Mouse (Mus musculus): ENCODE data around the gene Sfxn3.

Sfxn3 gene

DNA sequence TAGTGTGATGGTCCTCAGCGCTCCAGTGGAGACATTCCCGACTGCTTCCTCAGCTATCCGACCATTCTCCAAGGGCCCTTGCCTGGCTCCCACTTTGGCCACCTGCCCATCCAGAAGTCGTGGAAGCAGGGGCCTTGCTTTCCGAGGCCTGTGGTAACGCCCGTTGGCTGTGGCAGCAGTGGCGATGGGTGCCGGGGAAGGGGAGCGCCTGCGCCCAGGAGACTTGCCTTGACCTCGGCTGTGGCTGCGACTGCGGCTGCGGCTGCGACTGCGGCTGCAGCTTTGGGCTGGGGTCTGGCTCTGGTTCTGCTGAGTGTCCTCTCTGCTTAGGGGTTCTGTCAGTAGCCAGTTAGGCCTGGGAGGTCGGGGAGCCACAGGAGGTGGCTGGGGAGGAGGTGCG is 18.6 kb upstream of the Sfxn3 start:
- ChIA-PET POLR2A (interaction anchor here in 3 of 4 experiments (0.8 to 10.9 kb wide), 14 partner anchors 9 to 450 kb away, joined by 3 to 152 read pairs (median 4); partner anchors contain the start of genes Lzts2 (in 2 of the 3), Twnk (in 2 of the 3), Mrpl43 (in 1 of the 3) and Sema4g (in 1 of the 3)), CTCF (interaction anchor here (0.6 to 16.0 kb wide), 20 partner anchors 8 to 697 kb away, joined by 3 to 523 read pairs (median 6); partner anchors contain the start of genes Lzts2 (in 3 of the 4), Mrpl43 (in 2 of the 4), Sfxn3 (in 2 of the 4) and Twnk (in 2 of the 4))

DNA sequence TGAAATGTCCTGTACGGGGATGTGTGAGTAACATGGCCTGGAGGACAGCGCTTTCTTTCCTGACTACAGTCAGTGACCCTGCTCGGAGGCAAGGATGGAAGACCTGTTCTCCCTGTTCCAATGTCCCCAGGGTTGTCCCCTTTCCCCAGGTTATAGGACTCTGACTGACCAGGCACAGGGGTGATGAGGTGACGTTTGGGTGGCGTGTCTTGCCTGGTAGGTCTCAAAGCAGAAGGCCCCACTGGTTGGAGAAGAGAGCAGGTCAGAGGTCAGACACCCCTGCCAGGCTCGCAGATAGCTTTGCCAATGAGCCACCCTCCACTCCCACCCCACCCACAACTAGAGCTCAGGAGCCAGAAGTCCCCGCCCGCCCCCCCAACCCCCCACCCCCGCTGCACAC is 17.7 kb upstream of the Sfxn3 start:
- ChIA-PET CTCF (interaction anchor here (0.5 to 16.0 kb wide), 86 partner anchors 9 to 665 kb away, joined by 3 to 523 read pairs (median 8); partner anchors contain the start of genes Lzts2 (in 4 of the 4), Sfxn3 (in 4 of the 4), Kazald1 (in 3 of the 4) and Mrpl43 (in 3 of the 4)), POLR2A (interaction anchor here in 3 of 4 experiments (1.0 to 10.9 kb wide), 15 partner anchors 12 to 56 kb away, joined by 3 to 152 read pairs (median 9); partner anchors contain the start of genes Kazald1 (in 2 of the 3), Lzts2 (in 2 of the 3), Sfxn3 (in 2 of the 3) and Mrpl43 (in 1 of the 3))

DNA sequence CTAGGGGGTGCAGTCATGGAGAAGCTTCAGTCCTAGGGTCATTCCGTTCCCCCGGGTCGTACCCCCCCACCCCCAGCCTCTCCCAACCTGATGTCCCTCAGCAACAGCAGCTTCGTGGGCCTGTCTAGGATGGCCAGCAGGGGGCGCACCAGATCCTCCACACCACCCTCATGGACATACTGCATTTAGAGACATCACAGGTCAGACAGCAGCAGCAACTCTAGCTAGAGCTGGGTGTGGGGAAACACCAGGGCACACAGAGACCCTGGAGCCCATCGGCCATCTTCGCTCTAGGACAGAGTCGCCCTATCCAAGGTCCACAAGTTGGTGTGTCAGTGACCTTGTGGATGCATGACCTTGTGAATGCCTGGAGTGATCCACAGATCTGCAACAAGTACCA is 17.2 kb upstream of the Sfxn3 start:
- ChIA-PET CTCF (interaction anchor here (0.6 to 16.0 kb wide), 107 partner anchors 8 to 1375 kb away, joined by 3 to 523 read pairs (median 8); partner anchors contain the start of genes Lzts2 (in 4 of the 4), Pdzd7 (in 4 of the 4), Sfxn3 (in 4 of the 4) and Kazald1 (in 3 of the 4)), POLR2A (interaction anchor here in 3 of 4 experiments (0.6 to 10.9 kb wide), 19 partner anchors 9 to 966 kb away, joined by 3 to 152 read pairs (median 8); partner anchors contain the start of genes Kazald1 (in 2 of the 3), Lzts2 (in 2 of the 3), Sfxn3 (in 2 of the 3) and Mrpl43 (in 1 of the 3))

DNA sequence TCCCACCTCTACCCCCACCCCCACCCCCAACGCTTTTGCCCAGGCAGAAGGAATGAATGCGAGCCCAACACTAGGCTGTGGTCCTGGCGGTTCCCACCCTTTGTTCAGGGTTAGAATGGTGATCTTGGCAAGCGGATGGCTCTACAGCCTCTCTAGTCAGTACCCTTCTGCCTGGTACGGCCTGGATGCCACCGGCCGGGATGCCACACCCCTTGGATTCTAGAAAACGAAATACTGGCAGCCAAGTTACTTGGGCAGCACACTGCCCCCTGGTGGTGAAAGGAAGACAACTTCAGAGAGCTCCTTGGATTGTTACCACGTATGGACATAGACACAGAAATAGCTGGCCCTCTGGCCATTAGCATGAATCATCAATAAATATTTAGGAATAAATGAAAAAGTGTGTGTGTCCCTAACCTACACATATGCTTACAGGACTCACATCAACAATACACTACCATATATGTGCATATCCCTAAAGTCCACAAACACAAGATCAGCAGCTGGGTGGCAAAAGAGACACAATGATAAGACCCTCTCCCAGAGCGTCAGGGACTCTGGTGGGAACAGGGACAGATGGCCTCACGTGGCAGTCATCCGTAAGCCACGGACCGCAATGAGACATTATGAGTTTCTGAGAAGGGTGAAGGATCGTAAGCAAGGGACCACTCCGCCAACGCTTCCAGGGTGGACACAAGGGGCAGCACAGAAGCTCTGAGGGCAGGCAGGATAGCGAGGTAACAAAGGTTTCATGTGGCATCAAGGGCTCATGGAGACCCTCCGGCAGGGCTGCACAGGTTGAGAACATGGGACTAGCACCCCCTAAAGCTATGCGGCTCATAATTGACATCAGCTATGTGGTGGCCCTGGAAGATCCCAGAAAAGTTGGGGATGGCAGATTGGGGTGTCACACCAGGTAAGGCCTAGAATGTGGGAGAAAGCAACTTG is 16.3 kb upstream of the Sfxn3 start:
- ChIA-PET CTCF (interaction anchor here (0.6 to 16.0 kb wide), 192 partner anchors 8 to 623 kb away, joined by 3 to 523 read pairs (median 5); partner anchors contain the start of genes Lzts2 (in 4 of the 4), Pdzd7 (in 4 of the 4), Sfxn3 (in 4 of the 4) and Twnk (in 4 of the 4)), POLR2A (interaction anchor here in 3 of 4 experiments (0.6 to 10.9 kb wide), 35 partner anchors 10 to 468 kb away, joined by 3 to 152 read pairs (median 4); partner anchors contain the start of genes Kazald1 (in 3 of the 3), Lzts2 (in 2 of the 3), Mrpl43 (in 2 of the 3) and Sfxn3 (in 2 of the 3))

- ChIA-PET CTCF (interaction anchor here (0.6 to 16.0 kb wide), 104 partner anchors 8 to 613 kb away, joined by 3 to 523 read pairs (median 7); partner anchors contain the start of genes Lzts2 (in 4 of the 4), Pdzd7 (in 4 of the 4), Sfxn3 (in 4 of the 4) and Kazald1 (in 3 of the 4)), POLR2A (interaction anchor here in 3 of 4 experiments (1.0 to 10.9 kb wide), 22 partner anchors 10 to 469 kb away, joined by 3 to 152 read pairs (median 8); partner anchors contain the start of genes Kazald1 (in 2 of the 3), Lzts2 (in 2 of the 3), Mrpl43 (in 2 of the 3) and Sfxn3 (in 2 of the 3))
These were observed 15.5 kb upstream of the Sfxn3 start for GRCm38 (mm10) chr19:45031780-45032179.

GRCm38 (mm10) chr19:45032570-45033332 is 14.6 kb upstream of the Sfxn3 start:
- CTCF ChIA-PET = interaction anchor here (0.6 to 16.0 kb wide), 41 partner anchors 9 to 1994 kb away, joined by 3 to 523 read pairs (median 10); partner anchors contain the start of genes Kazald1 (in 3 of the 4), Lzts2 (in 3 of the 4), Mrpl43 (in 3 of the 4) and Pdzd7 (in 3 of the 4)
- POLR2A ChIA-PET = interaction anchor here in 3 of 4 experiments (0.6 to 10.9 kb wide), 7 partner anchors 12 to 42 kb away, joined by 3 to 152 read pairs (median 3); partner anchors contain the start of genes Sfxn3 (in 2 of the 3), Kazald1 (in 1 of the 3) and Lzts2 (in 1 of the 3)

- POLR2A ChIA-PET = interaction anchor here (0.5 to 3.8 kb wide), 23 partner anchors 8 to 354 kb away, joined by 3 to 33 read pairs (median 3); partner anchors contain the start of genes Kazald1 (in 4 of the 4), Sfxn3 (in 2 of the 4), Lzts2 (in 1 of the 4) and Mrpl43 (in 1 of the 4)
These were observed 10.4 kb upstream of the Sfxn3 start for GRCm38 (mm10) chr19:45036867-45037266.

GRCm38 (mm10) chr19:45038198-45038597 is 9.1 kb upstream of the Sfxn3 start:
- ChIA-PET CTCF (interaction anchor here in 3 of 4 experiments (0.5 to 16.0 kb wide), 21 partner anchors 8 to 294 kb away, joined by 3 to 523 read pairs (median 8); partner anchors contain the start of genes Kazald1 (in 2 of the 3), Pdzd7 (in 2 of the 3), Sfxn3 (in 2 of the 3) and Lzts2 (in 1 of the 3)), POLR2A (interaction anchor here in 2 of 4 experiments (0.6 to 3.8 kb wide), 12 partner anchors 9 to 111 kb away, joined by 3 to 33 read pairs (median 6); partner anchors contain the start of genes Sfxn3 (in 2 of the 2), Kazald1 (in 1 of the 2) and Pdzd7 (in 1 of the 2))

More at GRCm38 (mm10) chr19:45036867-45037266, 10.4 kb upstream of the Sfxn3 start:
- CTCF ChIA-PET = interaction anchor here (0.5 to 16.0 kb wide), 69 partner anchors 9 to 842 kb away, joined by 3 to 523 read pairs (median 4); partner anchors contain the start of genes Sfxn3 (in 4 of the 4), Kazald1 (in 2 of the 4), Lzts2 (in 2 of the 4) and Pdzd7 (in 2 of the 4)

DNA sequence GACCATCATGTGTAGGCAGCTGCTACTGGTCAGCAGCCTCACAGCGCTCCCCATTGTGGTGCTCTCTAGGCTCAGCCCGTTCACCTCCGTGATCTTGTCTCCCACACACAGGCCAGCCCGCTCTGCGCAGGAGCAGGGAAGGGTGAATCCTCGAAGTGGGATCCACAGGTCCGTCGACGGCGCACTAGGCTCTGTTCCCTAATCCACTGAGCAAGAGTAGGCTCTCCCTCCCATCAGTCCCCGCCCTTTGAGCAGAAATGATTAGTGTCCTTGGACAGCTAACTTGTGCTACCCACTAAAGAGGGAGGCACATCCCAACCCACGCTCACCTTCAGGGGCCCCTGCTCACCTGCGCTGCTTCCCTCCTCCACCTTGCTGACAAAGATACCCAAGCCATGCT is 7.1 kb upstream of the Sfxn3 start:
- POLR2A ChIA-PET = interaction anchor here in 2 of 4 experiments (1.0 to 3.8 kb wide), 2 partner anchors 36 to 51 kb away, joined by 3 to 21 read pairs; partner anchors contain the start of genes Kazald1 (in 1 of the 2) and Sema4g (in 1 of the 2)
- CTCF ChIA-PET = interaction anchor here (0.6 to 15.3 kb wide), 6 partner anchors 8 to 121 kb away, joined by 4 to 273 read pairs (median 30); no protein-coding TSS in a partner anchor

DNA sequence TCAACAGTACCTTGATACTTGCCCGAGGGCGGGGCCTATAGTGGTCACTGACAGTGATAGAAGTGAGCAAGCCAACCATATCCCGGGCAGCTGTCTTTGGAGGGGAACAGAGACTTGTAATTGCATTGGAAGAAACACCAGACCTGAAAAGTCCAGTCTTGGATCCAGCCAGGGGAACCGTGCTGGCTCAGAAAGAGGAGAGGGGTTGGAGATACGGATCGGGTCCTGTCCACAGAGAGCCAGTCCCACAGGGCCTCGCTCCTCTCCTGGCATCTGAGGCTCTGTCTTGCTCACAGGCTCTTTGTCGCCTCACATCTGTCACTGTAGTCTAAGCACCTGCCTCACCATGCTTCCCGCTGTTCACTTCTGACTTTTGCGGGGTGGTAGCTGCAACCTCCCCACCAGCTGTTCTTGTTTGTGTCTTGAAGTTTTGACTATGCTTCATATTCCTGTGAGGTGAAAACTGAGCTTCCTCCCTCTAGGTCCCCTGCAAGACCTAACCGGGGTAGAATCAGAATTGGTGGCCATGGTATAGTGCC is 2.8 kb upstream of the Sfxn3 start:
- POLR2A ChIA-PET = interaction anchor here in 2 of 4 experiments (0.7 to 7.2 kb wide), 6 partner anchors 11 to 38 kb away, joined by 3 to 107 read pairs (median 14); partner anchors contain the start of genes Mrpl43 (in 1 of the 2) and Twnk (in 1 of the 2)
- CTCF ChIA-PET = interaction anchor here (0.6 to 15.3 kb wide), 9 partner anchors 13 to 669 kb away, joined by 3 to 273 read pairs (median 16); no protein-coding TSS in a partner anchor

DNA sequence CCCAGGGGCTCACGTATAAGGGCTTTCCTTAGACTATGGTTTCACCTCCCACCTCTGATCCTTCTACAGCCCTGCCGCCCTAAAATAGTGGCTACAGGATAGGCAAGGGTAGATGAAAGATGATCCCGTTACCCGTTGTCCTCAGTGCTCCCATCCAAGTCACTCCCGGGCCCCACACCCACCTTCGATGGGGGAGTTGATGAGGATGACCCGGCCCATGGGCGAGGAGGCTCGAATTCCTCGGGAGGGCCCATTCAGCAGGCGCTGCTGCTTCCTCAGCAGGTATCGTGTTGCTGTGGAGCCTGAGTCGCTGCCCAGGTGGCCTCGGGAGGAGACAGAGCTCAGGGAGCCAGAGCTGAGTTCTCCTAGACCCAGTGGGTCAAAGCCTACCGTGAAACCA is 2.1 kb upstream of the Sfxn3 start:
- CTCF ChIA-PET = interaction anchor here (0.6 to 15.3 kb wide), 10 partner anchors 8 to 30 kb away, joined by 3 to 273 read pairs (median 40); no protein-coding TSS in a partner anchor
- POLR2A ChIA-PET = interaction anchor here in 3 of 4 experiments (0.6 to 7.2 kb wide), 9 partner anchors 12 to 564 kb away, joined by 3 to 107 read pairs (median 24); partner anchors contain the start of genes Kazald1 (in 1 of the 3), Mrpl43 (in 1 of the 3) and Twnk (in 1 of the 3)

DNA sequence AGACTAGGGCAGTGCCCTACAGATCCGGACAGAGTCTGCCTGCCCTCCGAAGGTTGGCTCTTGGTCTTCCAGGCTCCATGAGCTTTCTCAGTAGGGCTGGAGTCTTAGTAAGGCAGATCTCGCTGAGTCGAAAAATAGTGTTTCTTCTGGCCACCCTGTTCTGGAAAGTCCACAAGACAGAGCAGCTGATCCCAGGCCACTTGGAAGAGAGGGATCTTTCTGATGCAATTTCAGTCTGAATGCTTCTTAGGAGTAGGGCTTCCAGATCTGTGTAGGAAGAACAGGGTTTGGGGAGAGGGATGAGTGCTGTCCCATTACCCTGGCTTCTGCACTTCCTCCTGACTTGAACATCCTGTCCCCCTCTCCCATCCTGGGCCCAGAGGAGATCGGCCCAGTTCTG is 1.7 kb upstream of the Sfxn3 start, which contains the start of gene Pdzd7:
Gene Pdzd7, minus strand, starts transcription at position 67 of the 400 bp plus-strand sequence.
- ChIA-PET POLR2A (interaction anchor here (0.6 to 7.2 kb wide), 12 partner anchors 9 to 563 kb away, joined by 4 to 107 read pairs (median 21); partner anchors contain the start of genes Kazald1 (in 2 of the 4), Mrpl43 (in 2 of the 4) and Twnk (in 2 of the 4)), CTCF (interaction anchor here (0.6 to 15.3 kb wide), 13 partner anchors 8 to 169 kb away, joined by 3 to 273 read pairs (median 25); partner anchors contain the start of gene Kazald1 (in 1 of the 4))

DNA sequence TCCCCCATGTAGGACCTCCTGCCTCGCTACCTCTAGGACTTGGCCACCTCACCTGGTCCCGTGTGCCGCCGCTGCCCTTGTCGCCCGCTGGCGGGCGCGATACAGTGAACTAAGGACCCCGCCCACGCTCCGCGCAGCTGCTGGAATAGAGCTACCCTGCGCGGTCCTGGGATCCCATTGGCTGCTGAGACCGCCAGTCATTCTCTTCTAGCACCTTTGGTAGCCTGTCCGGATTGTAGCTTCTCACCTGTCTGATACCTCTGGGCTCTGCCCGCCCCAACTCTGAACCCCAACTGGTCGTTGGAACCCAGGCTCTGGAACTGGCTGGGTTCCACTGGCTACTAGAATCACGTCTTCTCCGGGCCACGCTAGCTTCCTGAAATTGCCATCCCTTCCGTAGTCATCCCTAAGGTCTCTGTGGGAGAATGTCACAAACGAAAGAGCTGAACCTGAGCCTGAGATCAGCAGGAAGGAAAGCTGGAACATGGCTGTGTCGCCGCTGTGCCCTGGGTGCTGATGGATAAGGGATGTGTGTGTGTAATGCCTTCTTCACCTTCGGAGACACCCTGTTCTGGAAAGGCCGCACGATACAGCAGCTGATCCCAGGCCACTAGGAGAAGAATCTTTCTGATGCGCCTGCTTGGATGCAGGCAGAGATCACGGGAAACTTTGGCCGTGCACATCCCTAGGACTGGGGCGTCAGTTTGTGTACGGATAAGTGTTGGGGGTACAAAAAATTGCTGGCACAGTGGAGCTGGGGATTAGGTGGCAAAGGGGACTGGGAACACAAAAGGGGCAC is 581 bp upstream of the Sfxn3 start:
- ChIA-PET CTCF (interaction anchor here (0.5 to 15.3 kb wide), 60 partner anchors 9 to 1140 kb away, joined by 3 to 273 read pairs (median 5); partner anchors contain the start of genes Kazald1 (in 3 of the 4), Lzts2 (in 2 of the 4), Twnk (in 2 of the 4) and Mrpl43 (in 1 of the 4)), POLR2A (interaction anchor here in 3 of 4 experiments (0.6 to 7.2 kb wide), 48 partner anchors 8 to 484 kb away, joined by 3 to 107 read pairs (median 4); partner anchors contain the start of genes Kazald1 (in 3 of the 3), Mrpl43 (in 3 of the 3), Twnk (in 3 of the 3) and Lzts2 (in 2 of the 3))

All from embryonic stem cell, embryonic (primary cell).